Mouse (Mus musculus) heart, postnatal 0 days (tissue): ENCODE data around the gene Tub. TPM values are rescaled to one million over a fixed set of nuclear protein-coding genes. Genes with fewer than 3 reads are reported as not detected.

ENCODE experiments used
- ATAC-seq: fragments of 200-750 bp; cut with Nextera tagmentation; 2 replicates; pipeline ENCODE4 v1.8.0; 2017; ENCODE audit warnings: low read depth, moderate number of reproducible peaks, moderate library complexity; ENCODE audit not compliant: insufficient read depth
- DNase-seq: peaks from one replicate; pipeline ENCODE4 v3.0.0-alpha.2; 2016; ENCODE audit warnings: low spot score
- H3K27ac ChIP-seq: fragments of 300-500 bp; sonication (generic); 2 replicates; pipeline ENCODE4 v1.5.1; 2014; ENCODE audit warnings: low read depth, mild to moderate bottlenecking
- H3K27me3 ChIP-seq: fragments of 300-500 bp; sonication (generic); 2 replicates; pipeline ENCODE4 v1.6.1; 2014; ENCODE audit warnings: low read length, mixed read lengths; ENCODE audit not compliant: control insufficient read depth, insufficient read depth
- H3K36me3 ChIP-seq: fragments of 300-500 bp; sonication (generic); replicated peaks from 2 replicates; pipeline ENCODE4 v1.6.1; 2014; ENCODE audit warnings: low read length, mixed read lengths; ENCODE audit not compliant: control insufficient read depth, insufficient read depth
- H3K4me1 ChIP-seq: fragments of 300-500 bp; sonication (generic); 2 replicates; pipeline ENCODE4 v1.6.1; 2014; ENCODE audit warnings: antibody characterized with exemption; ENCODE audit not compliant: control insufficient read depth, insufficient read depth
- H3K4me2 ChIP-seq: fragments of 300-500 bp; sonication (generic); 2 replicates; pipeline ENCODE4 v1.6.1; 2014; ENCODE audit warnings: low read depth, mild to moderate bottlenecking, low read length, moderate library complexity
- H3K4me3 ChIP-seq: fragments of 300-500 bp; sonication (generic); 2 replicates; pipeline ENCODE4 v1.5.1; 2014; ENCODE audit warnings: low read depth, low read length
- H3K9ac ChIP-seq: fragments of 300-500 bp; sonication (generic); replicated peaks from 2 replicates; pipeline ENCODE4 v1.6.1; 2014; ENCODE audit warnings: low read depth, low read length, mixed read lengths
- H3K9me3 ChIP-seq: fragments of 300-500 bp; sonication (generic); replicated peaks from 2 replicates; pipeline ENCODE4 v1.6.1; 2016; ENCODE audit warnings: low read length; ENCODE audit not compliant: control insufficient read depth
- CTCF ChIP-seq: IDR thresholded peaks from 2 replicates; pipeline ENCODE4 v1.5.1; 2016; ENCODE audit warnings: antibody characterized with exemption, control low read depth, low read depth
- EP300 ChIP-seq: IDR thresholded peaks from 2 replicates; pipeline ENCODE4 v1.6.1; 2016; ENCODE audit warnings: antibody characterized with exemption, low read depth
- WGBS: fragments of 180-500 bp; shearing (Covaris S2); extraction: QIAGEN DNeasy Blood & Tissue Kit; methylation state at CpG from one replicate; pipeline ENCODE4 v1.1.7; 2014; 5-methylcytosine and 5-hydroxymethylcytosine counted together
- polyA plus RNA-seq: library from polyadenylated mRNA; unstranded; fragments of >200 nt; fragmentation: Nextera tagmentation; extraction: Ambion mirVana; gene quantifications from 2 replicates; pipeline ENCODE4 v1.2.1, GENCODE M21; 2015
- total RNA-seq: library from RNA; depleted of rRNA; stranded (reverse); fragments of >200 nt; gene quantifications from 2 replicates; pipeline ENCODE4 v1.2.3, GENCODE M21; 2014; ENCODE audit warnings: low replicate concordance; rRNA removed

The Tub gene
- total RNA-seq (0.88 and 3.9 TPM in 2 replicates), polyA plus RNA-seq (0.30 and 0.33 TPM in 2 replicates)

GRCm38 (mm10) chr7:108950312-108950761, at the start of gene Tub:
TSS of gene Tub (plus strand) at chr7:108950338.
- peak within 1 kb of the TSS; percentile 59 for H3K4me2 ChIP-seq
- H3K27me3 ChIP-seq: peaks cover 38% of the 10 kb centered on the region
- no peaks in the 10 kb centered on the region for H3K4me1 ChIP-seq
- H3K9ac ChIP-seq: no peak within 1 kb of the TSS
- H3K9me3 ChIP-seq: no peaks in the 10 kb centered on the region
- DNase-seq (no peak), ATAC-seq (no peak; the same call in 1 of the 2 replicates)
- peak within 1 kb of the TSS; percentile 39 for H3K4me3 ChIP-seq
- no peak for TF ChIP-seq EP300
- no peak for TF ChIP-seq CTCF
- no peaks in the 10 kb centered on the region for H3K36me3 ChIP-seq
- WGBS: under 1% methylated on average over 44 of the region's 44 CpGs
- no peak within 1 kb of the TSS for H3K27ac ChIP-seq

- Histone ChIP-seq H3K9me3 (no peaks in the 10 kb centered on the region), H3K27ac (no peak overlapping the region), H3K36me3 (no peaks in the 10 kb centered on the region), H3K27me3 (no peaks in the 10 kb centered on the region), H3K4me1 (no peaks in the 10 kb centered on the region), H3K9ac (no peak overlapping the region), H3K4me2 (no peak overlapping the region), H3K4me3 (no peak overlapping the region)
- ATAC-seq (no peak), DNase-seq (no peak)
- TF ChIP-seq CTCF (no peak), EP300 (no peak)
- 68% methylated on average over 2 of the region's 2 CpGs for WGBS
Observed at GRCm38 (mm10) chr7:108903969-108904368, 46.2 kb upstream of the Tub start.

GRCm38 (mm10) chr7:108927043-108927442, 23.1 kb upstream of the Tub start:
- H3K4me3 ChIP-seq: no peak overlapping the region
- H3K27me3 ChIP-seq: no peaks in the 10 kb centered on the region
- ATAC-seq (no peak), DNase-seq (no peak)
- H3K27ac ChIP-seq: no peak overlapping the region
- TF ChIP-seq EP300 (no peak), CTCF (no peak)
- no peak overlapping the region for H3K4me2 ChIP-seq
- H3K9ac ChIP-seq: no peak overlapping the region
- peaks cover 6% of the 10 kb centered on the region; the same call in 1 of the 2 replicates for H3K36me3 ChIP-seq
- WGBS: 70% methylated on average over 4 of the region's 4 CpGs
- H3K9me3 ChIP-seq: no peaks in the 10 kb centered on the region
- H3K4me1 ChIP-seq: peaks cover 15% of the 10 kb centered on the region

DNA sequence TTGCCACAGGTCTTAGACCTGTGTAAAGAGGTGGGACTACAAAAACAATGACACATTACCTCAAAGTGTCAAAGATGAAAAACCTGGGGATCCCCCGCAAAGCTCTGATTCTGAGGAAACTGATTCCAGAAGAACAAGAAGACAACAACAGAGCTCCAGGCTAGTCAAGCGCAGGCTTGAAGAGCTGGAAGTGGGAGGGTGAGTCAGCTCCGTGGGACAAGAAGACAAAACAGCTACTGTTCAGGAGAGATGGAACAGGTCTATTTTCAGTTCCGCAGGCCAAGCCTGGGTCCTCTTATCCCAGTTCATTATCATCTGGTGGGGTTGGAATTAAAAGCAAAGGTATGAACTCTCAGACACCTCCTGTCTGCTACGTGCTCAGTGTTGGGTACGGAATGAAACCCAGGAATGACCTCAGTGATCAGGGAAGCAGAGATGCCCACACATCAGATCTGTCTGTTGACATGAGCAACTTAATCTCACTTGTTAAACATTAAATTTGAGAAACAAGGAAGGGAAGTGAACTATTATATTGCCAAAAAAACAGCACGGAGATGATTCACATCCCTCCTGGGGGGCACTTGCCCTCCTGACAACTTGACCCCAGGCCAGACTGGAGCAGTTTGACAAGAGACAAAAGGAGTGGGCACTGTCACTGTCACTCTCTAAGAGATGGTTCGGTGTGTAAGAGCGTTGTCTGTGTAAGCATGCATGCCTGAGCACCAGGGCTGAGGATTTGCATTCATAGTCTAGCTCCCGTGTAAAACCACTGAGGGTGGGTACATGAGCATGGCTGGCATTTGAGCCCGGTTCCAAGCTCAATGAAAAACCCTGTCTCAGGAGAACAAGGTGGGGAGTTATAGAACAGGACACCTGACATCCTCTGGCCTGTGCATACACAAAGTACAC, 21.6 kb upstream of the Tub start:
- DNase-seq (no peak), ATAC-seq (no peak)
- peak overlapping the region; percentile 36 for H3K27ac ChIP-seq
- H3K9me3 ChIP-seq: no peaks in the 10 kb centered on the region
- TF ChIP-seq EP300: no peak
- H3K4me1 ChIP-seq: peaks cover 15% of the 10 kb centered on the region
- no peak overlapping the region for H3K9ac ChIP-seq
- H3K4me2 ChIP-seq: peak overlapping the region; percentile 60
- WGBS: 43% methylated on average over 11 of the region's 11 CpGs
- H3K36me3 ChIP-seq: peaks cover 6% of the 10 kb centered on the region; the same call in 1 of the 2 replicates
- no peaks in the 10 kb centered on the region for H3K27me3 ChIP-seq
- H3K4me3 ChIP-seq: peak overlapping the region; percentile 48

GRCm38 (mm10) chr7:108929726-108930393, 20.3 kb upstream of the Tub start, which contains the start of gene Nlrp10:
TSS of gene Nlrp10 (minus strand) at chr7:108930178.
- DNase-seq (peak; percentile 71), ATAC-seq (peak; percentile 22; the same call in 1 of the 2 replicates)
- peak within 1 kb of the TSS; percentile 48 for H3K4me3 ChIP-seq
- peak within 1 kb of the TSS; percentile 60 for H3K4me2 ChIP-seq
- H3K9ac ChIP-seq: peak within 1 kb of the TSS; percentile 47
- H3K36me3 ChIP-seq: peaks cover 6% of the 10 kb centered on the region; the same call in 1 of the 2 replicates
- 29% methylated on average over 6 of the region's 6 CpGs for WGBS
- H3K27ac ChIP-seq: peak within 1 kb of the TSS; percentile 81
- no peaks in the 10 kb centered on the region for H3K27me3 ChIP-seq
- no peak for TF ChIP-seq CTCF
- TF ChIP-seq EP300: no peak
- peaks cover 16% of the 10 kb centered on the region for H3K4me1 ChIP-seq
- H3K9me3 ChIP-seq: no peaks in the 10 kb centered on the region
